Mouse (Mus musculus) gastrocnemius, postnatal 10 days (tissue): ENCODE results near the gene Cdk17. TPM values are rescaled to one million over a fixed set of nuclear protein-coding genes. Genes with fewer than 3 reads are reported as not detected.
"Not testable (repeated sequence)": the region's sequence is repeated elsewhere in the genome, so short reads cannot be mapped to it uniquely, and the experiment has no call there.

Experiments used
- DNase-seq: peaks from one replicate; pipeline ENCODE4 v3.0.0; 2021; ENCODE audit warnings: mixed read lengths
- total RNA-seq, 2 experiments: library from RNA; stranded (reverse); gene quantifications; 2 replicates each; pipeline ENCODE4 v1.2.3; 2021

Cdk17 gene
- total RNA-seq, 2 experiments from 2014 or later = 18.6 to 22.6 TPM

GRCm38 (mm10) chr10:93142600-93143284, 17.9 kb upstream of the Cdk17 start:
- no peak for DNase-seq

GRCm38 (mm10) chr10:93143285-93143985, 17.2 kb upstream of the Cdk17 start:
- no peak for DNase-seq

DNA sequence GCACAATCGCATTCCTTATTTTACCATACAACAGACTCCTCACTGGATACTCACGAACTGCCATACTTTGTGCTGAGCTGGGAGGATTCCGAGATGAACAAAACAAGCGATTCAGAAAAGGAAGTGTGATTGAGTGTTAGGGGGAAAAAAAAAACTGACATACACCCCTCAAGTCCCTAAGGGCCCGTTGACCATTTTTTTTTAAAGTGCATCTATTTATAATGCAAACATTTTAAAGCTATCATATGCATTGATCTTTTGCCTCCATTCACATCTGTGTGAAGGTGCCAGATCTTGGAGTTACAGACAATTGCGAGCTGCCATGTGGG, 16.7 kb upstream of the Cdk17 start:
- no peak for DNase-seq

GRCm38 (mm10) chr10:93144579-93144978, 16.1 kb upstream of the Cdk17 start:
- no peak for DNase-seq

GRCm38 (mm10) chr10:93145088-93145487, 15.6 kb upstream of the Cdk17 start:
- DNase-seq = no peak

DNA sequence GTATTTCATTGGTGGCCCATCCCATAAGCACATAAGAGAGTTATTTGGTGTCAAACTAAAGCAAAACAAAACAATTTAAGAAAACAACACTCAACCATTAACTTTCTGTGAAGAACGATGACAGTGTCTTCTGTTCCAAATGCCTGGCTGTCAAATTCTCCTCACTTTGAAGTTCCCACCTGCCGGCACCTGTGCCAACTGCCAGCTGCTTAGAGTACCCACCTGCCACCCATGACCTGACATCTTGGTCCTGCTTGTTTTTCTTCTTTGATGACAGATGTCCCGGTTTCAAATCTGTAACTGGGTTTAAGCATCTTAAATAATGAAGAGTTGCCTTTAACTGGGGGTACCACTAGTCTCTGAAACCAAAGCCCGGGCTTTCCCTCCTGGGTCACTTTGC, 14.1 kb upstream of the Cdk17 start:
- DNase-seq = no peak

GRCm38 (mm10) chr10:93147691-93148090, 13.0 kb upstream of the Cdk17 start:
- no peak for DNase-seq

GRCm38 (mm10) chr10:93149597-93149996, 11.1 kb upstream of the Cdk17 start:
- no peak for DNase-seq

- no peak for DNase-seq
These were observed 8.9 kb upstream of the Cdk17 start for GRCm38 (mm10) chr10:93151775-93152174.

DNA sequence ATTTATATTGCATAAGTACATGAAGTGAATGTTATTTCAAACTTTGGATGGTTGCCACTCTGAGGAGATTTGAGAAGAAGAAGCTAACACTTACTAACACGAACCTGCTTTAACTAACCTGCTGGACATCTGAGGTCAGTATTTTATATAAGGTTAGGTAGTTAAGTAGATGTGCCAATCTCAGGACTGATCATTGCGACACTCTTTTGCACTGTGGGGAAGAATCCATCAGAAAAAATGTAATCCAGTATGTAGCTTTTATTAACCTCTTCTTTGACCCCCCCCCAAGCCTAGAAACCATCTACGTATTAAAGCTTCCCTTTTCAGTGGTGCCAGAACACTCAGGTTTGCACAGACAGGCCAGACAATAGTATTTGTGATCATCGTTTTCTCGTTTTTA, 8.0 kb upstream of the Cdk17 start:
- no peak for DNase-seq

DNA sequence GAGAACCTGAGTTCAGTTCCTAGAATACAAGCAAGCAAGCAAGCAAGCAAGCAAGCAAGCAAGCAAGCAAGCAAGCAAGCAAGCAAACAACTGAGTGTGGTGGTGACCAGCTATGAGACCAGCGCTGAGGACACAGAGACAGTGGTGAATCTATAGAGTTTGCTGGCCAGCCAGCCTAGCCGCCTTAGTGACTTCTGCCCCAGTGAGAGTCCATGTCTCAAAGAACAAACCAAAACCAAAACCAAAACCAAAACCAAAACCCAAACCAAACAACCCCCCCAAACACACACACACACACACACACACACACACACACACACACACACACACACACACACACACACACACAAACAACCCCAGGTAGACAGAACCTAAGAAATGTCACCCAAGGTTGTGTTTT, 7.3 kb upstream of the Cdk17 start:
- DNase-seq = not testable (repeated sequence)

DNA sequence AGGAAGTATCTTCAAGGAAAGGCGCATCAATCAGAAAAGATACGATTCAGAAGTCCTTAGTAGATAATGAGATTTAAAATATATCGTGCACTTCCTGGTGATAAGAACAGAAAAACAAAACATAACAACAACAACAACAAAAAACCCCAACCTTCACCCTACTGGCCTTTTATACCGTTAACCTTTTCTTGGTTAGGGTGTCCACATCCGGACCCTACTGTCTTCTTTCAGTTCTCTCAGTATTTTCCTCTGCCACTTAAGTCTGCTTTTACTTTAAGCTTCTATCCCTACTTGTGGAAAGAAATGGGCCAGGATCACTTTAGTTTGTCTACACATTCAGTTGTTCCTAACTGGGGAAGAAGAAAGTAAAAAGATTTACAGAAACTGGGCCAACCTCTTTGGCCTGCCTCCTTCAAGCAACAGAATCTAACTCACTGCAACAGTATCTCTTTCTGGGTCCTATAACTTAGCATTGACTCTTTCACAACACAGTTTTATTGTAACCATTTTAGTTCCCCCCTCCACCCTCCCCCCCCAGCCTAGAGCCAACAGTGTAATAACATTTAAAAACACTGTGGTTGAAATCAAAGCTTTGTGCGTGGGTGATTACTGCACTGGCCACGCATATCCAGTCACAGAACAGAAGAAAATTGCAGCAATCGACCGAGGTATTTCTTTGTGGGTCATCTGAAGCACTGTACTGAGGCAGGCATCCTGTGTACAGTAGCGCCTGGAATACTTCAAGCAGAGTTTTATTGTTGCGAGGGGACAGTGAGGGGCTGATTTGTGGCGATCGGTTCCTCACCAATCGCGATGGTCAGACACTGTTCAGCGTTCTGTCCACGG, 801 bp upstream of the Cdk17 start:
- no peak for DNase-seq

DNA sequence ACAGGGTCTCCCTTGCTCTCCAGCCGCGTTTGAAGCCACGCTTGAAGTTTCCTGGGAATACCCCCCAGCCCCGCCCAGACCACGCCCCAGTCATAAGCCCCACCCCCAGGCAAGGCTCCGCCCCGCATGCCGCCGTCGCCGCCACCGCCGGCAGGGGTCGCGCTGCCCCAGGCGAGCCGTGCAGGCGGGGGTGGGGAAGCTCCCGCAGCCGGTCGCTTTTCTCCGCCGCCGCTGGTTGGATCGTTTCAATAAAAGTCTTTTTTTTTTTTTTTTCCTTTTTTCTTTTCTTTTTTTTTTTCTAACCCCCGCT, 223 bp upstream of the Cdk17 start:
- peak; percentile 91 for DNase-seq

- DNase-seq = no peak
These were observed 1.0 kb downstream of the Cdk17 start for GRCm38 (mm10) chr10:93161511-93162275.

DNA sequence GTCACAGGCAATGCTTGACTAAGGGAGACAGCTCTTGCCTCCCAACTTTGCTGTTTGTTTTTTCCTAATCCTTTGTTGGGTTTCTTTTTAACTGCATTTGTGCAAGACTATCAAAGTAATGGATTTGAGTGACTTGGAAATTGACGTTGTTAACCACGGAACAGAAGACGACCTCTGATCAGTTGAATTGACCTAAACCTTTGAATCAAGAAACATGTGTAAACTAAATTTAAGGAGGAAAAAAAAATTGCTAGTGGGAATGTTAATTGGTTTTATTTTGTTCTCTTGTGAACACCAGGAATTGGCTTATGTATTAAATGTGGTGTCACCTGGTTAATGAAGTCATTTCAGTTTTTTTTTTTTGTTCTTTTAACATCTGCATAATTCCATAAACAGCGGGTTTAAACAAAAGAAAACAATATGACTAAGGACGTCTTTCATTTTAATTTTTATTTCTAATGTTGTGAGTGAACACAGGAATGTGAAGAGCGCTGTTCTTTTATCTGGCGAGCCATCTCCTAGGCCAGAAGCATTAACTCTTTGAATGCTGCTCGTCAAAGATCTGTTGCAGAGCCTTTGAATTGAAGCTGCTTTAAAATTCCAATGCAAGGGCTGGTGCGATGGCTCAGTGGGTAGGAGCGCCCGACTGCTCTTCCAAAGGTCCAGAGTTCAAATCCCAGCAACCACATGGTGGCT, 1.7 kb downstream of the Cdk17 start:
- no peak for DNase-seq

DNA sequence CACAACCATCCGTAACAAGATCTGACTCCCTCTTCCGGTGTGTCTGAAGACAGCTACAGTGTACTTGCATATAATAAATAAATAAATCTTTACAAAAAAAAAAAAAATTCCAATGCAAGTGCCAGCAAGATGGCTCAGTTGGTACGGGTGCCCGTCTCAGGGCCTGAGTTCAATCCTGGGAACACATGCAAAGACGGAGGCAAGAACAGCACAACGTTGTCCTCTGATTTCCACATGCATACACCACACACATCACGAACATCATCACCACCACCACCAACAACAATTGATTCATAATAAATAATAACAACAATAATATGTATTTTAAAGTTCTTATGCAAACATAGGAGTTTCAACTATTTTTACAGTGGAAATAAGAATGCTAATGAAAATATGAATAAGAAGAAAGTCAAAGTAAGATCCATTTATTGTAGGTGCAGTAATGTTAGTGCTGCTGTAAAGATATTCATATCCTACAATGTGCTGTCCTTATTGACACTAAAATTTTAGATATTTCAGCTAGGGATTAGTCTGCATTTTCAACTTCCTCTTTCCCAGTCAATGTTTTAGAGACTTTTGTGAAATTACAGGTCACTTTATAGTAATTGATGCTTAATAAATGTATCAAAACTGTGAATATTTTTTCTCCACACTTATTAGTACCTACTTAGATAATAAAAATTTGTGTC, 2.4 kb downstream of the Cdk17 start:
- DNase-seq = no peak

- DNase-seq = no peak
These were observed 3.2 kb downstream of the Cdk17 start for GRCm38 (mm10) chr10:93163711-93164488.

GRCm38 (mm10) chr10:93165416-93166381, 5.0 kb downstream of the Cdk17 start:
- no peak for DNase-seq

DNA sequence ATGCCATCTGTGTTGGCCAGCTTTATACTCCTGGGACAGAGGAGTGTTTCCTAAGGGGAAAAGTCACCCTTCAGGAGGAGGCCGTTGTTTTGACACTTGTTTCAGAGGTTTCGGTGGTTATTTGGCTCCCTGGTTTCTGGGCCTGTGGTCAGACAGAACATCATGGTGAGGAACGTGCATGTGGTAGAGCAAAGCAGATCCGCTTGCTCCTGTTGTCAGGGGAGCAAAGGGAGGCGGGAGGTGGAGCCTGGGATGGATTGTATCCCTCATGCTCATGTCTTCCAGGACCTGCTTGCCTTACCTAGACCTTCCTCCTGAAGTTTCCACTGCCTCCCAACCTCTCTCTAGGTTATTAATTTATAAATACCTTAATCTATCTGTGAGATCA, 5.7 kb downstream of the Cdk17 start:
- DNase-seq = no peak
